Mouse (Mus musculus): ENCODE results near the gene Sult1c1. TPM values are rescaled to one million over a fixed set of nuclear protein-coding genes. Genes with fewer than 3 reads are reported as not detected.
"Not testable (repeated sequence)": the region's sequence is repeated elsewhere in the genome, so short reads cannot be mapped to it uniquely, and the experiment has no call there.

Sult1c1 gene
- polyA plus RNA-seq (2015; fragmentation: Nextera tagmentation; extraction: Ambion mirVana), result not detected in 2 replicates

- no peak for DNase-seq (ENCODE audit: low spot score)
Observed at GRCm38 (mm10) chr17:53990574-53990973, at the start of gene Sult1c1. Gene Sult1c1 (minus strand): TSS chr17:53990674.

DNA sequence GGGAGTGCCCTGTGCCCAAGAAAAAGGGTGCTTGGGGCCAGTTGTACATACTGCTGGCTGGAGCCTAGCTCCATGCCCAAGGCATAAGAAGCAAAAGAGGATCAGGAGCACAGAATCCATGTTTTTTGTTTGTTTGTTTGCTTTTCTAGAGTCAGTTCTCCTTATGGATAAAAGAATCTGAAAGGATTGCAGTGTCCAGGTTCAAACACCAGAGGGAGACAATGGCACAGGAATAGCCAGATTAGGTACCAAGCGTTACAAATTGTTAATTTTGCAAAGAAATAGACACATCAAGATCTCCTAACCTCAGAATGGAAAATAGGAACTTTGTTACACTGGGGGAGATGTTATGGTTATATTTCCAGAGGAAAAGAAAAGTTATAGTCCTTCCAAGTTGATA lies 23.7 kb upstream of the Sult1c1 start:
- DNase-seq (ENCODE audit: low spot score), result peak; percentile 4

DNA sequence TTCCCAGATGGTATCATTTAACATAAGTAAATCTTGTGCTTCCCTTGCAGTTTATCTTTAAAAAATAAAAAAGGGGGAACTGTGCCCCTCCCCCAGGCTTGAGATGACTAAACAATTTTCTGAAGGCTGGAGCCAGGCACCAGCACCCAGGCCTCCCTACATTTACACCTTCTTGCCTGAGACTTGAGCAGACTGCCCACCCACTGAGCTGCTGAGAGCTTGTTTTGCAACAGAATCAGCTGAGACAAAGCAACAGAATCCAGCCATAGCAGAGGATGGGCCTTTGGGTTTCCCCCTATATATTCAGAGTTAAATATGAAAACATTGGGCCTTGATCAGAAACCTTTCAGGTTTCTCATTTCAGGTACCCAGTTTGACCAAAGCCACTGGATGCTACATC lies 20.7 kb upstream of the Sult1c1 start:
- DNase-seq (ENCODE audit: low spot score), result no peak

GRCm38 (mm10) chr17:54010536-54010935 lies 20.1 kb upstream of the Sult1c1 start:
- DNase-seq (ENCODE audit: low spot score), result not testable (repeated sequence)

DNA sequence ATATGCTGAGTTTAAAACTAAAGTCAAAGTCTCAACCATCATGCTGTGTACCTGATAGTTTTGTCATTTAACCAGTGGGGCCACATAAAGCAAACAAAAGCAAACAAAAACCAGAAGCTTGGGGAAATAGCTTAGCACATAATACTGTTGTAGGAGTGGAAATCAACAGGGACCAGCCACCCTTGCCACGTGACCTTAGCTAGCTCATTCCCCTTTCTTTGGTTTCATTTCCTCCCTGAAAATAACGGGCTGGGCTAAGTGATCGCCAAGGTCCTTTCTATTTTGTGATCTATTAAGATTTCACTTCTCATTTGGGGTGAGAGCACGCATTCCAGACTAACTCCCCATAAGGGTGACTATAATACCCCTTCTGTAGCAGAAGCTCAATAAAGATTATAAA lies 13.0 kb upstream of the Sult1c1 start:
- DNase-seq (ENCODE audit: low spot score), result no peak

DNA sequence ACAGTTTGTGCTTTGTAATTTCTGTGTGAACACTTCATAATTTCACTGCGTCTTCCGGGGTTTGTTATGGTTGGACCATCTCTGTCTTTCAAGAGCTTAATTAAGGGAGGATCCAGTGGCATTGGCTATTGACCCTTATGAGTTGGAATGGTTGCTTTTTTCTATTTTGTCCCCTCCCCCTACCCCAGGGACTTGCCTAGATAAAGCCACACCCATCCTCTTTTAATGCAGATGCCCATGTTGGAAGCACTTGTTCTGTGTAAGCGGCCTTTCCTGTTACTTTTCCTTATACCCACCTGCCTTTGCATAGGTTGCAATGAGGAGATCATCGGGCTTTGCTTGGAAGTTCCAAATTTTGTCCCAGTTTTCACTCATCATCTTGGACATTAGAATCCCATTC lies 16.9 kb downstream of the Sult1c1 start:
- no peak for DNase-seq (ENCODE audit: low spot score)

DNA sequence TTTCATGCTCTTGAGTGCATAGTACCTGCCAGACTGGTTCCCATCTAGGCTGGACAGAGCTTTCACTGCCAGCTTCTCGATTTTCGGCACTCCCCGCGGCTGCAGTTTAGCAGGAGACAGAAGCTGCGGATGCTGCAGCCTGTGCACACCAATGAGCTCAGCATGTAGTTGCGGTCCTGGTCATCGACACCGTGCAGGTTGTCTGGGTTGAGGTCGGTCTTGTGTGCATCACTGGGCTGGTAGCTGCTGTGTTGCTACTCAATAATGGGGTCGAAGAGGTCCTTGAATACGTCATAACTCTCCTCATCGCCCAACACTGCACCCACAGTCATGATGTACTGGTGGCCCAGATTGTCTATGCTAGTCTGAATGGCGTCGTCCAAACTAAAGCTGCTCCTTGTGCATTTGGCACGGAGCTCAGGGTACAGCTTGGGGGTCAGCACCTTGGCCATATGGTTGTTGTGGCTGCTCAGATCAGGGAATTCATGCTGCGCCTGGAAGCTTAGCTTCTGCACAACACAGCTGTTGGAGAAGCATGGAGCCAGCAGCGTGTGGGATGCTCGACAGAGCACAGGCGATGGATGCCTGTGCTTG lies 48.8 kb downstream of the Sult1c1 start:
- DNase-seq (ENCODE audit: low spot score), result no peak

DNA sequence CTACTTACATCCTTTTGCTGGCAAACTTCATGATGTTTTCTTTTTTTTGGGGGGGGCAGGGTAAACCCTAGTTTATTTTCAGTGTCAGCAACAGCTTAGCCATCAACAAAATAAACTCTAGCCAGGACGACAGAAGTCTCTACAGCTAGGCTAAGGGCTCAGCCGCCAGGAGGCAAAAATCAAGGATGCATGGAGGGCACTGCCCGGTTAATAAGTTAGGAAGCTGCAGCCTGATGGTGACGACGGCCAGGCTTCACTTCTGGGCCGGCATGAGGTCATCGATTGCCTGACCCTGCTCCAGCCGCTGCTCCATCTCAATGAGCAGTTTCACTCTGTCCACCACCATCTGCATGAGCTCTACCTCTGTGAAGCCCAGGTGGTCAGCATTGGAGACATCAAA lies 49.7 kb downstream of the Sult1c1 start:
- no peak for DNase-seq (ENCODE audit: low spot score)

Other genes starting within 250 kb of the Sult1c1 start
- gene Sult1c2, start 144.3 kb downstream of the Sult1c1 start, polyA plus RNA-seq (2015; fragmentation: Nextera tagmentation; extraction: Ambion mirVana), result 1.6 and 1.8 TPM in 2 replicates